Comparison of ENCODE assay signal across 9 mouse cellular contexts in the genomic region with DNA sequence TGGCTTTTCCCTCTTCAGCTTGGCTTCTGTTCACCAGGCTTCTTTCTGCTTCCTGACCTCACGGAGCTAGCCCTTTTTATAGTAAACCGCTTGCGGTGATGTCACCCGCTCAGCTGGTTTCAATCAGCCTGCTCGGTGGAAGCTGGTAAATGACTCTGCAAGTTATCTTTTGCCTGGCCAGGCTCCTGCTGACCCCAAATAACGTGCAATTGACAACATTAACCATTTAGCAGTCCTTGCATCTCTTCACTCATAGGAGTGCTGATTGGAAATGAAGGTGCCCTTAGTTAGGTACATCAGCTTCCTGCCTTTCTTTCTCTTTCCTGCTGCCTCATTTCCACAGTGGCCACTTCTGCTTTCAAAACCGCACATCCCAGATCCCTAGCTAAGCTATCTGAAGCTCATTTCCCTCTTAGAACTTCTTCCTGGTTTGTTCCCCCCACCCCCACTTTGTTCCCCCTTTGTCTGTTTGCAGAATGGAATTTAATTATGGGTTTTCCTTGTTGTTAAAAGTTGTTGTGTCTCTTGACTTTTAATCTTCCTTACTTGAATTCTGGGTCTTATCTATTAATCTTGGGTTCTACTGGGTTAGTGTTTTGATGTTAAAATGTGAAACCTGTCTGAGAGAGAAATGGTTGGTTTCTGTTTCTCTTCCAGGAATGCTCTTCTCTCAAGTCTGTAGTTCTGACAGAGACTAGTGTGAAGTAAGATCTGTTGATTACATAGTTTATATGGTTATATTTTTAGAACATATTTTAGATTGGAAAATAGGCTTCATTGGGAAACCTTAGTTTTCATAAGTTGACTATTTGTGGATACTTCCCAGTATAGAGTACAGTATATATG. TPM values are rescaled to one million over a fixed set of nuclear protein-coding genes. Genes with fewer than 3 reads are reported as not detected.
DNase-seq lines count a peak whose midpoint lies in the region; ATAC-seq and TF ChIP-seq lines count a peak whose summit lies in the region.
"Had no signal": no experiment of that assay in that cellular context is flagged by ENCODE, and none has a peak within 500 bp of the region (broad histone marks: within the 10 kb centered on the region; RNA-seq: fewer than 3 reads in every experiment).

No protein-coding gene starts in this region.

- peaks cover 4% of the 10 kb centered on the region for H3K4me1 ChIP-seq in bone marrow, adult 2 months (ENCODE audit: control insufficient read depth, insufficient read depth, low read length)
- H3K4me1 ChIP-seq in liver, embryonic 12.5 days: peaks cover 10% of the 10 kb centered on the region; the same call in 1 of the 2 replicates
- peaks cover 41% of the 10 kb centered on the region for H3K4me1 ChIP-seq in neural tube, embryonic 13.5 days (replicated peaks)
- no peaks in the 10 kb centered on the region for H3K4me1 ChIP-seq in forebrain, embryonic 13.5 days

- H3K9ac ChIP-seq in liver, embryonic 12.5 days: no peak overlapping the region
- no peak overlapping the region for H3K9ac ChIP-seq in neural tube, embryonic 13.5 days
- no peak overlapping the region for H3K9ac ChIP-seq in forebrain, embryonic 13.5 days

- no peak for TF ChIP-seq POLR2A in bone marrow, adult 2 months (IDR thresholded peaks at IDR 0.05; ENCODE audit: borderline replicate concordance, control insufficient read depth, low read depth, low read length)

- H3K9me3 ChIP-seq in liver, embryonic 12.5 days (replicated peaks): no peaks in the 10 kb centered on the region
- peaks cover 4% of the 10 kb centered on the region; the same call in 1 of the 2 replicates for H3K9me3 ChIP-seq in neural tube, embryonic 13.5 days
- no peaks in the 10 kb centered on the region; the same call in 1 of the 2 replicates for H3K9me3 ChIP-seq in forebrain, embryonic 13.5 days (replicated peaks)

- H3K4me2 ChIP-seq in liver, embryonic 12.5 days: peak overlapping the region; percentile 35
- no peak overlapping the region for H3K4me2 ChIP-seq in neural tube, embryonic 13.5 days
- H3K4me2 ChIP-seq in forebrain, embryonic 13.5 days: no peak overlapping the region

- no peaks in the 10 kb centered on the region for H3K36me3 ChIP-seq in liver, embryonic 12.5 days
- H3K36me3 ChIP-seq in neural tube, embryonic 13.5 days: no peaks in the 10 kb centered on the region
- no peaks in the 10 kb centered on the region for H3K36me3 ChIP-seq in forebrain, embryonic 13.5 days (ENCODE audit: poor library complexity, severe bottlenecking)

- TF ChIP-seq CTCF in layer of hippocampus, adult 2 months (conservative IDR thresholded peaks at IDR 0.05): no peak
- TF ChIP-seq CTCF in bone marrow, adult 2 months (IDR thresholded peaks at IDR 0.05; ENCODE audit: control insufficient read depth, insufficient read depth, low read length): no peak

- no peaks in the 10 kb centered on the region for H3K27me3 ChIP-seq in liver, embryonic 12.5 days (replicated peaks)
- H3K27me3 ChIP-seq in neural tube, embryonic 13.5 days: no peaks in the 10 kb centered on the region
- no peaks in the 10 kb centered on the region for H3K27me3 ChIP-seq in forebrain, embryonic 13.5 days
- H3K27me3 ChIP-seq: Patski had no signal

- H3K4me3 ChIP-seq in layer of hippocampus, adult 2 months: peak overlapping the region; percentile 41
- peak overlapping the region; percentile 57 for H3K4me3 ChIP-seq in bone marrow, adult 2 months (replicated peaks; ENCODE audit: control insufficient read depth, low read depth, low read length)
- H3K4me3 ChIP-seq in liver, embryonic 12.5 days: no peak overlapping the region
- H3K4me3 ChIP-seq in neural tube, embryonic 13.5 days: no peak overlapping the region
- H3K4me3 ChIP-seq in forebrain, embryonic 13.5 days: no peak overlapping the region

- WGBS in bone marrow, adult 2 months: under 1% methylated on average over 7 of the region's 7 CpGs
- WGBS in liver, embryonic 12.5 days (ENCODE audit: insufficient replicate concordance): 15% methylated on average over 7 of the region's 7 CpGs
- 60% methylated on average over 7 of the region's 7 CpGs for WGBS in neural tube, embryonic 13.5 days
- 64% methylated on average over 7 of the region's 7 CpGs for WGBS in forebrain, embryonic 13.5 days

- peak overlapping the region; percentile 53 for H3K27ac ChIP-seq in layer of hippocampus, adult 2 months
- H3K27ac ChIP-seq in bone marrow, adult 2 months (ENCODE audit: control insufficient read depth, insufficient read depth, low read depth, low read length, poor library complexity): peak overlapping the region; percentile 39
- no peak overlapping the region for H3K27ac ChIP-seq in liver, embryonic 12.5 days
- H3K27ac ChIP-seq in neural tube, embryonic 13.5 days (replicated peaks): peak overlapping the region; percentile 46; the same call in 1 of the 2 replicates
- H3K27ac ChIP-seq in forebrain, embryonic 13.5 days: no peak overlapping the region

- DNase-seq in layer of hippocampus, adult 2 months (ENCODE audit: low spot score in 2 of 2): peak in 1 of 2 experiments; percentile 47
- DNase-seq in layer of hippocampus, postnatal 25 days (ENCODE audit: extremely low spot score in 1 of 2, low spot score in 1 of 2): no peak
- peak; percentile 76 for DNase-seq in forelimb bud, embryonic 11.5 days (ENCODE audit: low read depth, low spot score)
- peak; percentile 52 for DNase-seq in induced T-regulatory cell, adult 2 months (ENCODE audit: low read depth)

- no peak for ATAC-seq in liver, embryonic 12.5 days
- ATAC-seq in neural tube, embryonic 13.5 days (ENCODE audit: low read depth): no peak
- no peak for ATAC-seq in forebrain, embryonic 13.5 days
- ATAC-seq: Patski had no signal

RNA-seq across cellular contexts. Expression of a gene that starts 55.6 kb away (rescaled TPM):
- 1,000 to 10,000 TPM; 1,343 to 1,371 TPM for total RNA-seq in layer of hippocampus, adult 2 months (2021)
- 1,000 to 10,000 TPM; 1,252 to 1,286 TPM for total RNA-seq in layer of hippocampus, postnatal 25 days (2021)
- 15.4 and 25.9 TPM in 2 replicates for polyA plus RNA-seq in bone marrow, adult 2 months (2011; ENCODE audit: insufficient read depth, insufficient read length, low replicate concordance, missing spikeins)
- polyA plus RNA-seq in liver, embryonic 12.5 days (2016; fragmentation: Nextera tagmentation; extraction: Ambion mirVana): 25.3 and 27.8 TPM in 2 replicates
- 142 and 160 TPM in 2 replicates for polyA plus RNA-seq in neural tube, embryonic 13.5 days (2015; fragmentation: Nextera tagmentation; extraction: Ambion mirVana)
- 82.4 and 82.8 TPM in 2 replicates for polyA plus RNA-seq in forebrain, embryonic 13.5 days (2015; fragmentation: Nextera tagmentation; extraction: Ambion mirVana)

Comparison
In these comparisons a context has a peak if more than half of its experiments do, and no peak if none do; other contexts are left out.
1. DNase-seq: peak in forelimb bud, embryonic 11.5 days (single experiment) and induced T-regulatory cell, adult 2 months (single experiment); none in layer of hippocampus, postnatal 25 days (0 of 2).
2. H3K27ac ChIP-seq: peak in layer of hippocampus, adult 2 months (single experiment), bone marrow, adult 2 months (single experiment) and neural tube, embryonic 13.5 days (single experiment); none in liver, embryonic 12.5 days (single experiment) and forebrain, embryonic 13.5 days (single experiment).
3. H3K4me3 ChIP-seq: peak in layer of hippocampus, adult 2 months (single experiment) and bone marrow, adult 2 months (single experiment); none in liver, embryonic 12.5 days (single experiment), neural tube, embryonic 13.5 days (single experiment) and forebrain, embryonic 13.5 days (single experiment).